In the genomic region with DNA sequence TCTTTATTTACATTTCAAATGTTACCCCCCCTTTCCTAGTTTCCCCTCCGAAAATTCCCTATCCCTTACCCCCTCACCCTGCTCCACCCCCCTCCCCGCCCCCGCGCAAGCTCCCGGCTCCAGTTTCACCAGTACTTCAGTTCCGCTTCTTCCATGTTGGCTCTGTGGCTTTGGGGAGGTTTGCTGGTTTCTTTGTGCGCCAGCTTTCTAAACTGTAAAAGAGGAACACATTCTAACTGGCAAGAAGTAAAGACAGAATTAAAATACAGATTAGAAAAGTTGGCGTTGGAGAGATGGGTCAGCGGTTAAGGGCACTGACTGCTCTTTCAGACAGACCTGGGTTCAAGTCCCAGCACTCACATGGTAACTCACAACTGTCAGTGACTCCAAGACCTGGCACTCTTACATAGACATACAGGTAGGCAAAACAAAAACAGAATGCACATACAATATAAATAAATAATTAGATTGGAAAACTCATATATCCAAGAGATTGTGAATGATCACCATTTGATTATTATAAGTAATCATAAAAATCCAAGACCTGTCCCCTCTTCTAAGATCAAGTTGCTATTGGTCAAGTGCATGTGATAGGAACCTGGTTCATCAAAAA, we compare ENCODE assay signal across 22 mouse cellular contexts. TPM values are rescaled to one million over a fixed set of nuclear protein-coding genes. Genes with fewer than 3 reads are reported as not detected.
DNase-seq lines count a peak whose midpoint lies in the region; ATAC-seq and TF ChIP-seq lines count a peak whose summit lies in the region.
"Had no signal": no experiment of that assay in that cellular context is flagged by ENCODE, and none has a peak within 500 bp of the region (broad histone marks: within the 10 kb centered on the region; RNA-seq: fewer than 3 reads in every experiment).

No protein-coding gene starts in this region.

- WGBS in midbrain, embryonic 15.5 days: 87% methylated on average over 9 of the region's 9 CpGs
- WGBS in intestine, embryonic 15.5 days: 89% methylated on average over 9 of the region's 9 CpGs

- TF ChIP-seq CTCF in MEL (IDR thresholded peaks at IDR 0.05 in 2 of 3, conservative IDR thresholded peaks at IDR 0.05 in 1 of 3; ENCODE audit: control insufficient read depth in 1 of 3, insufficient read depth in 1 of 3, low read depth in 2 of 3, low read length in 3 of 3, poor library complexity in 1 of 3, severe bottlenecking in 1 of 3): no peak

- TF ChIP-seq RAD21 in MEL (IDR thresholded peaks at IDR 0.05; ENCODE audit: low read depth, low read length): no peak

- H3K4me2 ChIP-seq in midbrain, embryonic 15.5 days: no peak overlapping the region
- H3K4me2 ChIP-seq in intestine, embryonic 15.5 days (replicated peaks): no peak overlapping the region
- H3K4me2 ChIP-seq: heart, embryonic 12.5 days; hindbrain, embryonic 15.5 days; limb, embryonic 15.5 days; midbrain, embryonic 11.5 days had no signal

- peaks cover 7% of the 10 kb centered on the region for H3K79me2 ChIP-seq in MEL (ENCODE audit: control insufficient read depth, insufficient read depth, low read length, poor library complexity)

- TF ChIP-seq POLR2A in MEL (IDR thresholded peaks at IDR 0.05; ENCODE audit: control insufficient read depth in 1 of 2, insufficient read depth in 1 of 2, low read depth in 1 of 2, low read length in 2 of 2, poor library complexity in 1 of 2): no peak; a peak in 1 of 4 replicates

- H3K9ac ChIP-seq in MEL (ENCODE audit: control insufficient read depth, low read depth, low read length, poor library complexity, severe bottlenecking): peak overlapping the region; percentile 3
- no peak overlapping the region for H3K9ac ChIP-seq in midbrain, embryonic 15.5 days
- H3K9ac ChIP-seq in intestine, embryonic 15.5 days: no peak overlapping the region
- H3K9ac ChIP-seq: forebrain, postnatal 0 days; heart, embryonic 12.5 days; hindbrain, embryonic 15.5 days; limb, embryonic 15.5 days had no signal

- peaks cover 0 to 55% of the 10 kb centered on the region in 2 experiments; a peak in 2 of 4 replicates for H3K36me3 ChIP-seq in MEL (ENCODE audit: control insufficient read depth in 1 of 2, insufficient read depth in 2 of 2, low read length in 2 of 2)
- H3K36me3 ChIP-seq in midbrain, embryonic 15.5 days (replicated peaks): no peaks in the 10 kb centered on the region
- H3K36me3 ChIP-seq in intestine, embryonic 15.5 days: no peaks in the 10 kb centered on the region
- H3K36me3 ChIP-seq: forebrain, embryonic 10.5 days; heart, embryonic 12.5 days; hindbrain, embryonic 15.5 days; limb, embryonic 15.5 days had no signal

- H3K9me3 ChIP-seq in MEL (replicated peaks; ENCODE audit: insufficient read depth, low read length): no peaks in the 10 kb centered on the region
- H3K9me3 ChIP-seq in midbrain, embryonic 15.5 days: no peaks in the 10 kb centered on the region
- no peaks in the 10 kb centered on the region for H3K9me3 ChIP-seq in intestine, embryonic 15.5 days
- H3K9me3 ChIP-seq: forebrain, embryonic 10.5 days; heart, embryonic 12.5 days; hindbrain, embryonic 15.5 days; limb, embryonic 15.5 days had no signal

- ATAC-seq in granulocyte monocyte progenitor cell, adult 5-6 weeks (replicated peaks; ENCODE audit: poor library complexity, severe bottlenecking): peak; percentile 79
- peak; percentile 81 for ATAC-seq in monocyte, adult 5-6 weeks (replicated peaks; ENCODE audit: insufficient number of reproducible peaks, low FRiP score, low TSS enrichment, poor library complexity, severe bottlenecking)
- ATAC-seq in midbrain, embryonic 15.5 days (replicated peaks): no peak
- no peak for ATAC-seq in intestine, embryonic 15.5 days
- ATAC-seq: forebrain, postnatal 0 days; intestine, embryonic 16.5 days had no signal

- peak; percentile 94 to 95 for TF ChIP-seq EP300 in MEL (IDR thresholded peaks at IDR 0.05; ENCODE audit: low read depth in 1 of 2, low read length in 2 of 2)

- H3K27ac ChIP-seq in MEL (ENCODE audit: control insufficient read depth, low read depth, low read length): peak overlapping the region; percentile 85
- no peak overlapping the region for H3K27ac ChIP-seq in midbrain, embryonic 15.5 days
- no peak overlapping the region for H3K27ac ChIP-seq in intestine, embryonic 15.5 days
- H3K27ac ChIP-seq: forebrain, embryonic 10.5 days; hindbrain, embryonic 15.5 days; limb, embryonic 15.5 days; stomach, postnatal 0 days had no signal

- H3K4me3 ChIP-seq in MEL (ENCODE audit: control insufficient read depth in 1 of 2, insufficient read depth in 1 of 2, low read depth in 2 of 2, low read length in 2 of 2): peak overlapping the region in 1 of 2 experiments; percentile 13; a peak in 1 of 4 replicates
- H3K4me3 ChIP-seq in midbrain, embryonic 15.5 days: no peak overlapping the region
- H3K4me3 ChIP-seq in intestine, embryonic 15.5 days (replicated peaks): no peak overlapping the region
- H3K4me3 ChIP-seq: forebrain, embryonic 10.5 days; heart, embryonic 12.5 days; hindbrain, embryonic 15.5 days; limb, embryonic 15.5 days had no signal

- peak; percentile 47 for DNase-seq in layer of hippocampus, adult 9-11 months
- no peak for DNase-seq in layer of hippocampus, adult 18-20 months (ENCODE audit: low spot score in 2 of 2)
- DNase-seq in MEL (ENCODE audit: low read depth, low spot score): peak; percentile 99
- DNase-seq in adrenal gland, adult 8-10 months: no peak
- DNase-seq: adrenal gland, postnatal 10 days; cerebellum, adult 18-20 months; cerebellum, postnatal 25 days; forebrain, postnatal 0 days; layer of hippocampus, postnatal 36 days; lung, postnatal 10 days; right cerebral cortex, postnatal 25 days had no signal

- peaks cover 42 to 44% of the 10 kb centered on the region in 2 experiments for H3K4me1 ChIP-seq in MEL (ENCODE audit: control insufficient read depth in 1 of 2, insufficient read depth in 2 of 2, low read length in 2 of 2)
- H3K4me1 ChIP-seq in midbrain, embryonic 15.5 days: peaks cover 7% of the 10 kb centered on the region; the same call in 1 of the 2 replicates
- H3K4me1 ChIP-seq in intestine, embryonic 15.5 days (replicated peaks): peaks cover 5% of the 10 kb centered on the region; the same call in 1 of the 2 replicates
- H3K4me1 ChIP-seq: heart, embryonic 12.5 days had no signal

- no peaks in the 10 kb centered on the region for H3K27me3 ChIP-seq in MEL (ENCODE audit: control insufficient read depth in 1 of 2, insufficient read depth in 2 of 2, low read length in 2 of 2)
- no peaks in the 10 kb centered on the region for H3K27me3 ChIP-seq in midbrain, embryonic 15.5 days (replicated peaks)
- no peaks in the 10 kb centered on the region for H3K27me3 ChIP-seq in intestine, embryonic 15.5 days (replicated peaks)
- H3K27me3 ChIP-seq: heart, embryonic 12.5 days; hindbrain, embryonic 15.5 days; limb, embryonic 15.5 days had no signal

TF ChIP-seq in MEL, 35 proteins besides CTCF, POLR2A, EP300 and RAD21 (continues in another document):
- peak; percentile 67 for TF ChIP-seq TAL1 (IDR thresholded peaks at IDR 0.05; ENCODE audit: low read length)
- peak; percentile 66 for TF ChIP-seq MXI1 (IDR thresholded peaks at IDR 0.05; ENCODE audit: low read depth, low read length)
- peak; percentile 96 for TF ChIP-seq MYB (IDR thresholded peaks at IDR 0.05; ENCODE audit: low read depth, low read length)
- no peak for TF ChIP-seq ZKSCAN1 (IDR thresholded peaks at IDR 0.05; ENCODE audit: low read depth, low read length)
- no peak for TF ChIP-seq USF1 (IDR thresholded peaks at IDR 0.05; ENCODE audit: low read depth, low read length)
- TF ChIP-seq CHD2 (IDR thresholded peaks at IDR 0.05; ENCODE audit: low read length): no peak; the same call in 1 of the 2 replicates
- no peak for TF ChIP-seq NELFE (IDR thresholded peaks at IDR 0.05; ENCODE audit: low read depth, low read length)
- TF ChIP-seq GABPA (IDR thresholded peaks at IDR 0.05; ENCODE audit: low read depth, low read length): no peak
- no peak for TF ChIP-seq MAX (IDR thresholded peaks at IDR 0.05; ENCODE audit: low read length)
- 0 out of 2 replicates have a peak, but pooled peaks have one; percentile 40 for TF ChIP-seq MEF2A (IDR thresholded peaks at IDR 0.05; ENCODE audit: extremely low read depth, insufficient replicate concordance, low read depth, low read length, poor library complexity, severe bottlenecking)
- no peak for TF ChIP-seq UBTF (IDR thresholded peaks at IDR 0.05; ENCODE audit: borderline replicate concordance, insufficient read depth, low read depth, low read length)
- no peak for TF ChIP-seq SMC3 (IDR thresholded peaks at IDR 0.05; ENCODE audit: low read depth, low read length)
- peak; percentile 92 for TF ChIP-seq TCF12 (IDR thresholded peaks at IDR 0.05; ENCODE audit: low read depth, low read length)
- TF ChIP-seq E2F4 (IDR thresholded peaks at IDR 0.05; ENCODE audit: borderline replicate concordance, low read depth, low read length): no peak
- no peak for TF ChIP-seq USF2 (IDR thresholded peaks at IDR 0.05; ENCODE audit: borderline replicate concordance in 1 of 2, insufficient read depth in 1 of 2, low read depth in 1 of 2, low read length in 2 of 2)
- peak; percentile 76 for TF ChIP-seq GATA1 (IDR thresholded peaks at IDR 0.05; ENCODE audit: low read depth, low read length)
- TF ChIP-seq MYC (IDR thresholded peaks at IDR 0.05; ENCODE audit: low read depth, low read length): peak; percentile 62; the same call in 1 of the 2 replicates
- no peak for TF ChIP-seq ZC3H11A (IDR thresholded peaks at IDR 0.05; ENCODE audit: low read depth, low read length)
- 0 out of 2 replicates have a peak, but pooled peaks have one; percentile 5 for TF ChIP-seq ZNF384 (IDR thresholded peaks at IDR 0.05; ENCODE audit: low read depth, low read length)
- TF ChIP-seq HCFC1 (IDR thresholded peaks at IDR 0.05; ENCODE audit: low read depth, low read length): 0 out of 2 replicates have a peak, but pooled peaks have one; percentile 41
- TF ChIP-seq KAT2A (conservative IDR thresholded peaks at IDR 0.05; ENCODE audit: low read depth, low read length): no peak
- TF ChIP-seq POLR2AphosphoS5 (IDR thresholded peaks at IDR 0.05; ENCODE audit: borderline replicate concordance, low read depth, low read length): no peak
- TF ChIP-seq JUND (IDR thresholded peaks at IDR 0.05; ENCODE audit: low read depth, low read length): no peak

RNA-seq across cellular contexts. Expression of gene Slc38a2, which starts 15.7 kb away (rescaled TPM):
- 10 to 100 TPM; 85.1 to 88.2 TPM for total RNA-seq in layer of hippocampus, adult 18-20 months (2021)
- 80.6 and 150 TPM in 2 replicates for total RNA-seq in MEL (2012; rRNA removed)
- 100 to 1,000 TPM; 177 to 590 TPM for polyA plus RNA-seq in MEL (2012; ENCODE audit: insufficient read depth in 1 of 2, insufficient read length in 2 of 2, low read depth in 1 of 2, low replicate concordance in 2 of 2, missing spikeins in 1 of 2)
- 89.2 and 112 TPM in 2 replicates for total RNA-seq in granulocyte monocyte progenitor cell, adult 5-6 weeks (2014; fragmentation: Nextera tagmentation)
- 84.0 and 92.8 TPM in 2 replicates for total RNA-seq in granulocyte monocyte progenitor cell, adult 5-6 weeks (2017)
- total RNA-seq in monocyte, adult 5-6 weeks (2017): 65.4 to 124 TPM (median 68.3 TPM) in 3 replicates
- polyA plus RNA-seq in midbrain, embryonic 15.5 days (2015; fragmentation: Nextera tagmentation; extraction: Ambion mirVana): 121 and 125 TPM in 2 replicates
- total RNA-seq in adrenal gland, adult 8-10 months (2022): 100 to 1,000 TPM; 132 to 148 (median 137) TPM
- 83.8 and 95.3 TPM in 2 replicates for polyA plus RNA-seq in intestine, embryonic 15.5 days (2015; fragmentation: Nextera tagmentation; extraction: Ambion mirVana)

Comparison
In these comparisons a context has a peak if more than half of its experiments do, and no peak if none do; other contexts are left out.
1. DNase-seq: peak in layer of hippocampus, adult 9-11 months (single experiment) and MEL (single experiment); none in layer of hippocampus, adult 18-20 months (0 of 2) and adrenal gland, adult 8-10 months (single experiment).
2. ATAC-seq: peak in granulocyte monocyte progenitor cell, adult 5-6 weeks (single experiment) and monocyte, adult 5-6 weeks (single experiment); none in midbrain, embryonic 15.5 days (single experiment) and intestine, embryonic 15.5 days (single experiment).